Mouse (Mus musculus) brain, adult 2 months (tissue): ENCODE measurements around the gene Itga3.
A peak's percentile ranks its signal among the peaks of the same experiment; 100 is the strongest.

Experiments
- DNase-seq: peaks from one replicate; pipeline ENCODE4 v3.0.0; 2011; ENCODE audit warnings: low read depth, low spot score

The Itga3 gene

GRCm38 (mm10) chr11:95006038-95006437, 70.6 kb downstream of the Itga3 start:
- no peak for DNase-seq

DNA sequence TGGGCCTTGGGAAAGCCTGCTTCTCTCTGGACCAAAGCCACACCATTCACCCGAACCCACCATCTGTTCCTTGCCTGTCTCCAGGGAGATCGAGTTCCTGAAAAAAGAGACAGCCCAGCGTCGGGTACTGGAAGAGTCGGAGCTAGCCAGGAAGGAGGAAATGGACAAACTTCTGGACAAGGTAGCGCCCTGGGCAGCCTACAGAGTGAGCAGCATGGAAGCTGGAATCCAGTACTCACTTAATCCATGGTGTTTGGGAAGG, 71.7 kb downstream of the Itga3 start:
- DNase-seq = peak; percentile 66

DNA sequence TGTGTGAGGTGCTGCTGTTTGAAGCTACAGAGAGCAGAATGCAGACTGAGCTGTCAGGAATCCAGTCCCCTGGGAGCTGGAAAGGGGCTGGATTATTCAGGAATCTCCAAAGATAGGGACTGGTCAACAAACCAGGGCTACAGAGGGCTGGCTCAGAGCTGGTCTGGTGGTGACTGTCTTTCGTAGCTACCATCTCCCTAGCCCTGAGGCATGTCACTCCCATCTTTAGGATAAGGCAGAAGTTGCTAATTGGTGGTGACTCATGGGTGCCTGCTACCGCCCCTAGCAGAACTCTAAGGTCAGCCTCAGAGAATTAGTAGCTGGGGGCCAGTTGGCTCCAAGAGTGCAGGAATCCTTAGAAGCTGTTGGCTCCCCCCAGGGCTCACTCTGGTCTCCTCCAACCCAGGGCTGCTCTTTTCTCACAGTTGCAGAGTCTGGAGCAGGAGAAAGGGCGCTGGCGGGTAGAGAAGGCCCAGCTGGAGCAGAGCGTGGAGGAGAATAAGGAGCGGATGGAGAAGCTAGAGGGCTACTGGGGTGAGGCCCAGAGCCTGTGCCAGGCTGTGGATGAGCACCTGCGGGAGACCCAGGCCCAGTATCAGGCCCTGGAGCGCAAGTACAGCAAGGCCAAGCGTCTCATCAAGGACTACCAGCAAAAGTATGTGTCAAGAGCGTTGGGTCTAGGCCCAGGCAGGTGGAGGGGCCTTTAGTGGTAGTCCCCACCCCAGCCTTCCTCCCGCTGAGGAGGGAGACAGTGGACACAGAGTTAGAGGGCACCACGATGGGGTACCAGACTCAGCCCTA, 72.3 kb downstream of the Itga3 start:
- no peak for DNase-seq

GRCm38 (mm10) chr11:95002705-95003104, 73.9 kb downstream of the Itga3 start:
- peak; percentile 69 for DNase-seq

- no peak for DNase-seq
These were observed 74.8 kb downstream of the Itga3 start for GRCm38 (mm10) chr11:95001584-95002347.

GRCm38 (mm10) chr11:95001058-95001457, 75.5 kb downstream of the Itga3 start:
- DNase-seq = peak; percentile 97

GRCm38 (mm10) chr11:95000548-95000947, 76.1 kb downstream of the Itga3 start:
- DNase-seq = no peak

DNA sequence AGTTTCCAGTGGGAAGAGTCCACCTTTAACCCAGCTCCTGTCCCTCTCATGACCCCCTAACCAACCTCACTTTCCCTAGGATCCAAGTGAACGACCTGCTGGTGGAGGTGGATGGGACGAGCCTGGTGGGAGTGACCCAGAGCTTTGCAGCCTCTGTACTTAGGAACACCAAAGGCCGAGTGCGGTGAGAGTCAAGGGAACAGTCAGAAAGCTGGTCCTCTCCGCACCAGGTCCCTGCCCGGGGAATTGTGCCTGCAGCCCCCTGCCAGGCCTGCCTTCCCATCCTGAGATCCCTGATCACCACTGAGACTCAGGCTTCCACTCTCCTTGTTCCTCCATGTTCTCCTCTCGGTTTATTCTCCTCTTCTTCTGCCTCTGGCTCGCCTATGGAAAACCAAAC, 76.5 kb downstream of the Itga3 start:
- no peak for DNase-seq

- peak; percentile 65 for DNase-seq
These were observed 78.5 kb downstream of the Itga3 start for GRCm38 (mm10) chr11:94998041-94998531.

GRCm38 (mm10) chr11:94997596-94997995, 79.0 kb downstream of the Itga3 start:
- no peak for DNase-seq

GRCm38 (mm10) chr11:94996984-94997383, 79.6 kb downstream of the Itga3 start:
- DNase-seq = no peak

DNA sequence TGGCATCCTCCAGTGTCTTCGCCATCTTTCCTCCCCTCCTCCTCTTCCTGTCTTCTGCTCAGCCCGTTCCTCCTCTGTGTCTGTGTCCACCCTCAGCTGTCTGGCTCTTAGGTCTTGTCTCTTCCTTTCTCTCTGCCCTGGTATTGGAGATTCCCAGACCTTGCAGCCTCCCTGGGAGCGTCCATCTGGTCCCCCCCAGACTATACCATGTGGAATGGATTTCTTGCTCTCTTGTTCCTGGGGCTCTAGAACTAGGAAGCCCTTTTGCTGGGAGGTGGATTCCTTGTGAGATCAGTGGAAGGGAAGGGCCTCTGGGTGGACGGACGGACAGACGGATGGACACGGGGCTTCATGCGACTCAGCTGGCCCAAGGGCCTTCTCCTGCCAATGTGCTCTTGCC, 80.5 kb downstream of the Itga3 start:
- DNase-seq = peak; percentile 80

- DNase-seq = no peak
These were observed 81.4 kb downstream of the Itga3 start for GRCm38 (mm10) chr11:94994947-94995772.
